Mouse (Mus musculus) right cerebral cortex, adult 2 months (tissue): ENCODE data around the gene Ndufs8.

Experiments
- DNase-seq, 2 experiments: peaks; one replicate each; pipeline ENCODE4 v3.0.0; 2021 to 2022; ENCODE audit warnings: low spot score in 2 of 2

The Ndufs8 gene

GRCm38 (mm10) chr19:3931716-3932115, 19.1 kb upstream of the Ndufs8 start:
- DNase-seq, result no peak

- no peak for DNase-seq
Observed at GRCm38 (mm10) chr19:3930262-3931057, 17.9 kb upstream of the Ndufs8 start.

DNA sequence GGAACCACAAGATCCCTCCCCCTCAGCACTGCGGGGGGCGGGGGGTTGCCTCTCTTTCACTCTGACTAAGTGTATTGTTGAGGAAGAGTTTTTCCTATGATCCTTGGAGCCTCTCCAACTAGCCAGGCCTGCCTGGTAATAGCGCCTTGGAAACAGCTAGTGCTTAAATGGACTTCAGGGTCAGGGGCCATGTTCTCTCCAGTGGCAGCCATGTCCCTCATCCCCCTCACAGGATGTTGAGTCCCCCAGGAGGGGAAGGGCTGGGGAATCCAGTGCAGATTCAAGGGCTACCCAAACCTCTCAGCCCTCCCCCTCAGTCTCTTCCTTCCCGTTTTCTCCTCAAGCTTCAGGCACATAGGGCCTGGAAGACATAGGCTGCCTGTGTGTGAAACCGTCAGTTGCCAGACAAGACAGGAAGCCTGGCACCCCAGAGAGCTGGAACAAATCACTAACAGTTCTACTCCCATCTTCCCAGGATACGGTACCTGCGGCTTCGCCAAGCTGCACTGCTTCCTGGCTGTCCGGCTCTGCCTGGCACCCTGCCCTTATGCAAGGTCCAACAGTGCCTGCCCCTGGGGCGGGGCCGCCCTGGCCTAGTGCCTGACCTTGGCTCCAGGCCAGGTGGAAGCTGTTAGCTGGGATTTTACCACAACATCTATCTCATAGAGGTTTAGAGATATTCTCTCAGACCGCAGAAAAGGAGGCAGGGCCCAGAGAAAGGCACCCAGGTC, 16.8 kb upstream of the Ndufs8 start, which contains the start of gene Aldh3b1:
Gene Aldh3b1 (minus strand): TSS at position 598 of the 731 bp plus-strand sequence.
- DNase-seq, result peak in 1 of 2 experiments; percentile 56

GRCm38 (mm10) chr19:3928779-3929178, 16.2 kb upstream of the Ndufs8 start:
- DNase-seq, result no peak

GRCm38 (mm10) chr19:3927989-3928388, 15.4 kb upstream of the Ndufs8 start:
- no peak for DNase-seq

- no peak for DNase-seq
Observed at GRCm38 (mm10) chr19:3926685-3927084, 14.1 kb upstream of the Ndufs8 start.

DNA sequence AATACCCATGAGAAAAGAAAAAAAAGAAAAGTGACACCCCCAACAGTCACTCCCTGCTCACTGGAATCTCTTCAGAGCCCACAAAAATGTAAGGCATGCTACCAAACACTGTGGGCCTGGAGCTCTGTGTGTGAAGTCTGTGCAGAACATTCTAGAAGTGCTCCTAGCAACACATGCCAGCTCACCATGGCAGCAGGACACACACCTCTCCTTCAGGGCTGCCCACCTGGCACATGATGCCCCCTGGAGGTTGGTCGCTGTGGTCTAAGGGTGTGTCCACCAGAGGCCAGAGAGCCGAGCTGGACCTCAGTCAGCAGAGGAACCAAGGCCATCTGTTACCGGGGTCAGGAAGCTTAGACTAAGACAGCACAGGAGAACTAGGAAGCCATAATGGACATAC, 13.7 kb upstream of the Ndufs8 start:
- DNase-seq, result no peak

DNA sequence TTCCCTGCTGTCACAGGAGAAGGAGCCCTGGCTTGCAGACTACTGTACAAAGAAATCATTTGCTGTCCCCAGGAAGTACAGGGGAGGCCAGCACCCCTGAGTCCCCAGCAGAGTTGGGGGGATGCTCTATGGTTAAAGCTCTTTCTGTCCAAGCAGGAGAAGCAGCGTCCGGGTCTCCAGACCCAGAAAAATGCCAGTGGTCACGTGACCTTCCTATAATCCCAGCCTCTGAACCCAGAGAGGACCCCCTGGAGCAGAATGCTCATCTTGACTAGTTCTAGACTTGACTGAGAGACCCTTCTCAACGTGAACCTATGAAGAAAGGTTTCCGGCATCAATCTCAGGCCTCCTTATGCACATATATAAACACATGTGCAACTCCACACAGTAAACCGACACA, 13.3 kb upstream of the Ndufs8 start:
- no peak for DNase-seq

DNA sequence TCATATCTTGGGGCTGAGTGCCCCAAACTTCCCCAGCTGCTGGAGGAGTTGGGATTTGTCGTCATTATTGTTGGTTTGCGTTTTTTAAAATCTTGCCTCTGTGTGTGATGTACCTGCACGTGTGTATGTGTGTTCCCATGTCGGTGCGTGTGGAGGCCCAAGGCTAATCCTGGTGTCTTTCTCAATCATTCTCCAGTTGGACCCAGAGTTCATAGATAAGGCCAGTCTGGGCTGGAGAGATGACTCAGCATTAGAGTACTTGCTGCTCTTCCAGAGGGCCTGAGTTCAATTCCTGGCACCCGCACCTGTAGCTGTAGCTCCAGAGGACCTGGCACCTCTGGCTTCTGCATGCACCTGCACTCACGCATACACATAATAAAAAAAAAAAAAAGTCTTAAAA, 12.3 kb upstream of the Ndufs8 start:
- no peak for DNase-seq

DNA sequence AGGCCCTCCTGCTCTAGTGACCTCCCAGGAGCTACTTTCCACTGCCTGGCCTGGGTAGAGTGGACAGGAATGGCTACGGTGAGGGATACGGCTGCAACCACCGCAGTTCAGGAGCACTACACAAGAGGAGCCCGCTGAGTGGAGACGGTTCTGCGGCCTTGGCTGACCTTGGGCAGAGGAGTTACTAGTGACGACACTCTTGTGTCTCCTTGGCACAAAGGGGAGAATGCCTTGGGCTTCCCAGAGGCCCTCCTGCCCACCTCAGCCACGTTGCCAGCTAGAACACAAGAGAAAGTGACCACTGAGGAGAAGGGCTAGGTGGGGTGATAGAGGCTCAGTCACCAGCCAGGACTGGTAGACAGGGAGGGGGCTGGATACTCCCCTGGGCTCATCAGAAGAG, 11.6 kb upstream of the Ndufs8 start:
- no peak for DNase-seq

DNA sequence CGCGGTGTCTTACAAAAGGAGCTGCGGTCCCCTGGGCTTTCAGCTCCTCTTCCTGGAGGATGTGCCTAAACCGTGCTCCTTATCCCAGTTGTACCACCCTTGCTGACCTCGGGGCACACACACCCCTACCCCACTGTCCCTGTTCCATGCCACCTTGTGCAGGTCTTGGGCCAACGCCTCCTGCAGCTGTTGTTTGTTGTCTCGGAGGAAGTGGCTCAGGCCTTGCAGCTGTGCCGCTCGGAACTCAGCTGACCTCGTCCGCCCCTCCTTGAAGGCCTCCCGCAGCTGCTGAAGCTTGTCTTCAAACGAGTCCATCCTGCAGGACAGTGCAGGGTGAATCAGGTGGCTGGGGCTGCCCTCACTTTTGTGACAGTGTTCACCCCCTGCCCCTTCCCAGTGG, 11.0 kb upstream of the Ndufs8 start:
- DNase-seq, result no peak

DNA sequence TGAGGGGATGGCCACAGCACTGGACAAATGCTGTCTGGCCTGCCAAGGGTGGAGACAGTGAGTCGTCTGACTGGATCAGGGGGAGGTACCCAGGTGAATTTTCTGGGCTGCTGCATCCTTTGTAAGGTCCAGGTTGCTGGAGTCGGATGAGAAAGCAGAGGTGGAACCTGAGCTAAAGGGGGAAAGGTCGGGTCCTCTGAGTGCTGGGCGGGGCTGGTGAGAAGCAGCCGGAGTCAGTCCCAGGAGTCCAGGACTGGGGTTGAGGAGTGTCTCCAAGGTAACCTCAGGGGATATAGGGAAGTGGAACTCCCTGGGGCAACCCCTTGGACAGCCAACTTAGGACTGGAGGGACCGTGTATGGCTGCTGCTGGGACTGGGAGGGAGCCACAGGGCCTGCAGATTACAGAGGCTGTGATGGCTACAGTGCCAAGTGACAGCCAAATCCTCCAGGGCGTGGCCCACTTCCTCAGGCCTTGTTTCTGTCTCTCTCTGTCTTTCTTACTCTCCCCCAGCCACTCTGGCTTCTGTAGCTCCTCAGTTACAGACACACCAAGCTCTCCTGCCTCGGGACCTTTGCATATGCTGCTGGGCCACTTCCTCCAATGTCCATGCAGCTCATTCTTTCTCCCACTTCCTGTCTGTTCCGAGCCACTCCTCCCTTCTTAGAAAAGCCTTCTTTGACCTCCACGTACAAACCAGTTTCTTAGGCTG, 10.2 kb upstream of the Ndufs8 start:
- no peak for DNase-seq

- DNase-seq, result no peak
Observed at GRCm38 (mm10) chr19:3919928-3920327, 7.4 kb upstream of the Ndufs8 start.

DNA sequence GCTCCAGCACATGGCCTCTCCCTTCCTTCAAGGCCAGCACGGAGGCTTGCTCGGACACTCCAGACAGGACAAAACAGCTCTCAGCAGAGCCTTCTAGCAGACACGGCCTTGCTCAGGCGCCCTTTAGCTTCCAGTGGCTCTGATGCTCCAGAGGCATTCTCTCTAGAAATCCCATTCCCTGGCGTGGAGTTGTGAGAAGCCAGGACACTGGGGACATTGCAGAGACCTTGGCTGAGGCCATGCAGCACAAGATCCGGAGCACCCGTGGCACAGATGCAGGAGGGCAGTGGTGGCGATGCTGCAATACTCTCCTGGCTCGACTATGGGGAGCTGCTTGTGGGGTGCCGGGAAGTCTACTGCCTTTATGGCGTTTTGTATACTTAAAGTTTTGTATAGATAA, 4.2 kb upstream of the Ndufs8 start:
- DNase-seq, result no peak

DNA sequence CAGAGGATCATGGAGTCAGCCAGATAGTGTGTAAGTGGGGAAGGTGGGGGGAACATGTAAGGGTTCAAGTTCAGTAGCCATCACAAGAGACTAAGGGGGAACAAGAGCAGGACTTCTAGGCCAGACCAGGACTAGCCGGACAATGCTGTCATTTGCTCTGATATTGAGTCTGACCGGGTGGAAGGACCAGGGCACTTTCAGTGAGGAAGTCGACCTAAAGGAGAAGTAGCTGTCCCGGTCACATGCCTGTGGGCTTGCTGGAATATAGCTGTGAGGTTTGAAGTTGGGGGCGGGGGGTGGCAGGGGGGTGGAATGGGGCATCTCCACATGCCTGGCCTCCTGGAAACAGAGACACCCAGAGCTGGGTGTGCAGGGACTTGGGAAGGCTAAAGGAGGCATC, 2.0 kb upstream of the Ndufs8 start:
- DNase-seq, result no peak

DNA sequence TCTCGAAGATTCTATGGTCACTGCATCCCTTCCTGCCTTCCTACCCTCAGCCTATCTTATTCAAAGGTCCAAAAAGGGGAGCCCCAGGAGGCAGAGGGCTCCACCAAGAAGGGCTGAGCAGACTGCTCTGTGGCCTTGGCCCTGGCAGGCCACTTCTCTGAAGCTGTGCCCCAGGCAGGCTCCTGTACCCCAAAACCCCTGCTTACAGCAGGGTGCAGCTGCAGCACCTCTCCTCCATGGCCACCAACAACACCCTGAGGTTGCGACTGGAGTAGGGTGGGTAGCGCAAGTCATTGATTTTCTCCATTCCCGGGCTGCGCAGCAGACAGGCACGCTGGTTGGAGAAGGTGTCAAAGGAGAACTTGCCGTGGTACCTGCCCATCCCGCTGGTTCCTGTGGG, 1.1 kb upstream of the Ndufs8 start:
- DNase-seq, result no peak

DNA sequence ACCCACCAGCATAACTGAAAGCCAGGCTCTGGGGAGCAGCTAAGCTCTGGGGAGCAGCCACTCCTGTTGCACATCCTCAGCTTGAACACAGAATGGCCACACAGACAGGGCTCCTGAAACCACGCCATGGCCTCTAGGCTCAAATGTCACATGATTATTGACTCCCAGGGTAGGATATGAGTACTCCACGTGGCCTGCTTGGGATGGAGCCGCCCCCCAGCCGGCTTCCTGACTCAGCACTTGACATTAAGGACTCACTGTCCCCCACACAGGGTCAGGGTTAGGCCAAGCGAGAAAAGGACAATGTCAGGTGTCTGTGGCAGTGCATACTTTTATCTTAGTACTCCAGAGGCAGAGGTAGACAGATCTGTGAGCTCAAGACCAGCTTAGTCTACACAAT, 2.4 kb downstream of the Ndufs8 start:
- no peak for DNase-seq

- no peak for DNase-seq
Observed at GRCm38 (mm10) chr19:3907876-3908660, 4.5 kb downstream of the Ndufs8 start.

- peak; percentile 50 to 63 for DNase-seq
Observed at GRCm38 (mm10) chr19:3906795-3907786, 5.5 kb downstream of the Ndufs8 start, which contains the start of gene Tcirg1. Gene Tcirg1, minus strand, starts transcription at chr19:3907133.

- no peak for DNase-seq
Observed at GRCm38 (mm10) chr19:3906326-3906725, 6.2 kb downstream of the Ndufs8 start.
